Mouse (Mus musculus) MEL (cell line): ENCODE data around the gene Tjp1. TPM values are rescaled to one million over a fixed set of nuclear protein-coding genes. Genes with fewer than 3 reads are reported as not detected.

Source experiments
- DNase-seq: peaks from one replicate; pipeline ENCODE4 v3.0.0; 2011; ENCODE audit warnings: low read depth, low spot score
- H3K27ac ChIP-seq: 2 replicates; pipeline ENCODE4 v1.5.1; 2012; ENCODE audit warnings: low read depth, mild to moderate bottlenecking, control low read depth, low read length, moderate library complexity; ENCODE audit not compliant: control insufficient read depth
- H3K27me3 ChIP-seq, 2 experiments: fragments of 150-350 bp in 1 of 2; sonication (generic) in 1 of 2; 2 replicates each; pipeline ENCODE4 v1.6.1; 2012; ENCODE audit warnings: low read length in 2 of 2, mild to moderate bottlenecking in 2 of 2, improper control_type of control experiment in 1 of 2, moderate library complexity in 1 of 2; ENCODE audit not compliant: insufficient read depth in 2 of 2, control insufficient read depth in 1 of 2
- H3K36me3 ChIP-seq, 2 experiments: 2 replicates each; pipeline ENCODE4 v1.6.1; 2012 to 2014; ENCODE audit warnings: low read length in 2 of 2, improper control_type of control experiment in 1 of 2, inconsistent platforms in 1 of 2, mild to moderate bottlenecking in 1 of 2; ENCODE audit not compliant: insufficient read depth in 2 of 2, control insufficient read depth in 1 of 2
- H3K4me1 ChIP-seq, 2 experiments: fragments of 150-350 bp in 1 of 2; sonication (generic) in 1 of 2; 2 replicates each; pipeline ENCODE4 v1.6.1; 2012; ENCODE audit warnings: low read length in 2 of 2, improper control_type of control experiment in 1 of 2, mild to moderate bottlenecking in 1 of 2; ENCODE audit not compliant: insufficient read depth in 2 of 2, control insufficient read depth in 1 of 2
- H3K4me3 ChIP-seq, 2 experiments: fragments of 150-350 bp in 1 of 2; sonication (generic) in 1 of 2; 2 replicates each; pipeline ENCODE4 v1.5.1; 2012; ENCODE audit warnings: low read depth in 2 of 2, low read length in 2 of 2, mild to moderate bottlenecking in 2 of 2, moderate library complexity in 2 of 2, control low read depth in 1 of 2, improper control_type of control experiment in 1 of 2; ENCODE audit not compliant: control insufficient read depth in 1 of 2, insufficient read depth in 1 of 2
- H3K79me2 ChIP-seq: 2 replicates; pipeline ENCODE4 v1.6.1; 2012; ENCODE audit warnings: mild to moderate bottlenecking, low read length, moderate library complexity; ENCODE audit not compliant: control insufficient read depth, poor library complexity, insufficient read depth
- H3K9ac ChIP-seq: 2 replicates; pipeline ENCODE4 v1.6.1; 2012; ENCODE audit warnings: low read depth, mild to moderate bottlenecking, control low read depth, low read length, moderate library complexity; ENCODE audit not compliant: control insufficient read depth, poor library complexity, severe bottlenecking
- H3K9me3 ChIP-seq: fragments of 150-350 bp; sonication (generic); replicated peaks from 2 replicates; pipeline ENCODE4 v1.6.1; 2012; ENCODE audit warnings: mild to moderate bottlenecking, low read length, improper control_type of control experiment, moderate library complexity; ENCODE audit not compliant: insufficient read depth
- BHLHE40 ChIP-seq: IDR thresholded peaks from 2 replicates; pipeline ENCODE4 v1.6.1; 2012; ENCODE audit warnings: low read depth, mild to moderate bottlenecking, inconsistent platforms, low read length, improper control_type of control experiment, borderline replicate concordance
- CHD2 ChIP-seq: IDR thresholded peaks from 2 replicates; pipeline ENCODE4 v1.6.1; 2011; ENCODE audit warnings: low read length, improper control_type of control experiment
- CTCF ChIP-seq, 3 experiments: IDR thresholded peaks in 2 of 3; conservative IDR thresholded peaks in 1 of 3; 2 replicates each; pipeline ENCODE4 v1.5.1; 2011 to 2012; ENCODE audit warnings: low read length in 3 of 3, low read depth in 2 of 3, mild to moderate bottlenecking in 2 of 3, improper control_type of control experiment in 1 of 3, inconsistent platforms in 1 of 3, mixed read lengths in 1 of 3, moderate library complexity in 1 of 3; ENCODE audit not compliant: control insufficient read depth in 1 of 3, insufficient read depth in 1 of 3, poor library complexity in 1 of 3, severe bottlenecking in 1 of 3
- E2F4 ChIP-seq: IDR thresholded peaks from 2 replicates; pipeline ENCODE4 v1.6.1; 2011; ENCODE audit warnings: low read depth, low read length, improper control_type of control experiment, borderline replicate concordance
- EP300 ChIP-seq, 2 experiments: IDR thresholded peaks; 2 replicates each; pipeline ENCODE4 v1.6.1; 2011; ENCODE audit warnings: improper control_type of control experiment in 2 of 2, low read length in 2 of 2, low read depth in 1 of 2, mild to moderate bottlenecking in 1 of 2
- ETS1 ChIP-seq: IDR thresholded peaks from 2 replicates; pipeline ENCODE4 v1.6.1; 2012; ENCODE audit warnings: low read depth, mild to moderate bottlenecking, inconsistent platforms, low read length, improper control_type of control experiment, moderate library complexity
- HCFC1 ChIP-seq: IDR thresholded peaks from 2 replicates; pipeline ENCODE4 v1.6.1; 2012; ENCODE audit warnings: low read depth, mild to moderate bottlenecking, inconsistent platforms, low read length, improper control_type of control experiment, moderate library complexity
- JUND ChIP-seq: IDR thresholded peaks from 2 replicates; pipeline ENCODE4 v1.6.1; 2011; ENCODE audit warnings: low read depth, mild to moderate bottlenecking, improper control_type of control experiment, low read length
- MAX ChIP-seq: IDR thresholded peaks from 2 replicates; pipeline ENCODE4 v1.6.1; 2011; ENCODE audit warnings: low read length, improper control_type of control experiment
- MAZ ChIP-seq: IDR thresholded peaks from 2 replicates; pipeline ENCODE4 v1.6.1; 2012; ENCODE audit warnings: low read depth, mild to moderate bottlenecking, inconsistent platforms, low read length, improper control_type of control experiment
- MXI1 ChIP-seq: IDR thresholded peaks from 2 replicates; pipeline ENCODE4 v1.6.1; 2011; ENCODE audit warnings: mild to moderate bottlenecking, low read depth, low read length, improper control_type of control experiment
- MYB ChIP-seq: IDR thresholded peaks from 2 replicates; pipeline ENCODE4 v1.6.1; 2011; ENCODE audit warnings: mild to moderate bottlenecking, low read depth, low read length, improper control_type of control experiment
- POLR2A ChIP-seq, 2 experiments: IDR thresholded peaks; 2 replicates each; pipeline ENCODE4 v1.6.1; 2011 to 2012; ENCODE audit warnings: low read length in 2 of 2, mild to moderate bottlenecking in 2 of 2, control low read depth in 1 of 2, improper control_type of control experiment in 1 of 2, low read depth in 1 of 2, moderate library complexity in 1 of 2; ENCODE audit not compliant: control insufficient read depth in 1 of 2, insufficient read depth in 1 of 2, poor library complexity in 1 of 2
- RAD21 ChIP-seq: IDR thresholded peaks from 2 replicates; pipeline ENCODE4 v1.6.1; 2011; ENCODE audit warnings: mild to moderate bottlenecking, low read depth, low read length, improper control_type of control experiment
- TAL1 ChIP-seq: IDR thresholded peaks from 2 replicates; pipeline ENCODE4 v1.6.1; 2012; ENCODE audit warnings: mild to moderate bottlenecking, inconsistent platforms, low read length, moderate library complexity, mixed read lengths
- TCF12 ChIP-seq: IDR thresholded peaks from 2 replicates; pipeline ENCODE4 v1.6.1; 2014; ENCODE audit warnings: low read depth, mild to moderate bottlenecking, inconsistent platforms, low read length, improper control_type of control experiment, moderate library complexity
- ZC3H11A ChIP-seq: IDR thresholded peaks from 2 replicates; pipeline ENCODE4 v1.6.1; 2012; ENCODE audit warnings: low read depth, mild to moderate bottlenecking, inconsistent platforms, low read length, improper control_type of control experiment
- ZKSCAN1 ChIP-seq: IDR thresholded peaks from 2 replicates; pipeline ENCODE4 v1.6.1; 2012; ENCODE audit warnings: low read depth, mild to moderate bottlenecking, inconsistent platforms, low read length, improper control_type of control experiment, moderate library complexity
- ZNF384 ChIP-seq: IDR thresholded peaks from 2 replicates; pipeline ENCODE4 v1.6.1; 2012; ENCODE audit warnings: low read depth, mild to moderate bottlenecking, inconsistent platforms, low read length, improper control_type of control experiment
- polyA plus RNA-seq, 2 experiments: library from polyadenylated mRNA; stranded (reverse) in 1 of 2; unstranded in 1 of 2; fragments of >175 nt in 1 of 2; fragments of >200 nt in 1 of 2; gene quantifications; 2 replicates each; pipeline versions ENCODE4 v1.2.1 to v1.2.4; 2012; ENCODE audit warnings: low replicate concordance in 2 of 2, low read depth in 1 of 2; ENCODE audit not compliant: insufficient read length in 2 of 2, insufficient read depth in 1 of 2, missing spikeins in 1 of 2
- total RNA-seq: library from RNA; depleted of rRNA; stranded (reverse); fragments of 300-350 nt; gene quantifications from 2 replicates; pipeline ENCODE4 v1.2.3, GENCODE M21; 2012

The Tjp1 gene
- total and polyA plus RNA-seq, 3 experiments = 0.01 TPM; not detected in 2

DNA sequence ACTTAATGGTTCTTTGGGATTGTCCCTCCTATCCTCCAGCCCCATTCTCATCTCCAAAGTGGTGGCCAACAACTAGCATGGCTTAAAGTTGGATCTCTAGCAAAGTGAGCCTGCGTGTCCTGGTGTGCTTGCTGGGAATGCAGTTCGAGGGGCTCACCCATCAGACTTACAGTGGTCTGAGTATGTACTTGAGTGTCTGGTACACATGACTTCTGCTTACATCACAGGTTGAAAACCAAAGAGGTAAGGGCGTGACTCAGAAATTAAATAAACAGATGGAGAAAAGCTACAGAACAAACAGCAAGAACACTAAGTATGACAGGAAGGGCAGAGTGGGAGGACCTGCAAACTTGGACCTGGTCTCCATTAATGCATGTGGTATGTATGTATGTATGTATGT is 67.4 kb downstream of the Tjp1 start:
- Histone ChIP-seq H3K4me3 (no peak overlapping the region), H3K27ac (no peak overlapping the region), H3K9ac (no peak overlapping the region), H3K36me3 (no peaks in the 10 kb centered on the region), H3K9me3 (no peaks in the 10 kb centered on the region), H3K4me1 (no peaks in the 10 kb centered on the region), H3K27me3 (no peaks in the 10 kb centered on the region), H3K79me2 (no peaks in the 10 kb centered on the region)
- no peak for DNase-seq
- TF ChIP-seq TCF12 (no peak), MYB (no peak), MAX (no peak), BHLHE40 (no peak), CTCF (IDR thresholded peaks at IDR 0.05 in 2 of 3, conservative IDR thresholded peaks at IDR 0.05 in 1 of 3; ENCODE audit: control insufficient read depth in 1 of 3, insufficient read depth in 1 of 3, low read depth in 2 of 3, low read length in 3 of 3, poor library complexity in 1 of 3, severe bottlenecking in 1 of 3) (no peak), TAL1 (no peak), MAZ (no peak), ZNF384 (no peak), ZKSCAN1 (no peak), RAD21 (no peak), ETS1 (no peak), E2F4 (no peak), POLR2A (IDR thresholded peaks at IDR 0.05; ENCODE audit: control insufficient read depth in 1 of 2, insufficient read depth in 1 of 2, low read depth in 1 of 2, low read length in 2 of 2, poor library complexity in 1 of 2) (no peak), CHD2 (no peak), JUND (no peak), ZC3H11A (no peak), MXI1 (no peak), HCFC1 (no peak), EP300 (IDR thresholded peaks at IDR 0.05; ENCODE audit: low read depth in 1 of 2, low read length in 2 of 2) (no peak)

GRCm38 (mm10) chr7:65456031-65456430 is 71.5 kb downstream of the Tjp1 start:
- H3K9ac ChIP-seq = no peak overlapping the region
- no peaks in the 10 kb centered on the region for H3K36me3 ChIP-seq
- no peaks in the 10 kb centered on the region for H3K9me3 ChIP-seq
- H3K4me1 ChIP-seq = no peaks in the 10 kb centered on the region
- H3K27me3 ChIP-seq = no peaks in the 10 kb centered on the region
- DNase-seq = no peak
- no peaks in the 10 kb centered on the region for H3K79me2 ChIP-seq
- no peak overlapping the region for H3K4me3 ChIP-seq
- TF ChIP-seq MAX = no peak
- no peak overlapping the region for H3K27ac ChIP-seq
